Mouse (Mus musculus): ENCODE results near the gene Akap8.

Akap8 gene

GRCm38 (mm10) chr17:32349037-32349732, 28.1 kb upstream of the Akap8 start:
- DNase-seq (ENCODE audit: extremely low read depth, insufficient read length, low spot score) = peak; percentile 47

- DNase-seq (ENCODE audit: extremely low read depth, insufficient read length, low spot score) = no peak
These were observed 27.4 kb upstream of the Akap8 start for GRCm38 (mm10) chr17:32348406-32348805.

DNA sequence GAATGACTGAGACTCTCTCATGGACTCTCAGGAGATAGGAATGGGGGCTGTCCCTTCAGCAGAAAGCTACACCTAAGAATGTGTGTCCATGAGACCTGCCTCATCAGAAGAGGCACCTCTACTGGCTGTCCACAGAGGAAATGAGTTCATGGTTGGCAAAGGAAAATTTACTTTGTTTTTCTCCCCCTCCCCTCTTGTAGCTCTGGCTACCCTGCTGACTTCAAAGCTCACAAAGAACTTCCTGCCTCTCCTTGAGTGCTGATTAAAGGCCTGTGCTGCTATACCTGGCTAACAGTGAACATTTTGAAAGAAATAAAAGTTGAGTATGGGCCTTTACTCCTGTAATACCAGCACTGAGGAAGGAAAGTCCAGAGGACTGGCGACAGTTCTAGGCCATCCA, 20.1 kb upstream of the Akap8 start:
- DNase-seq (ENCODE audit: extremely low read depth, insufficient read length, low spot score) = no peak

DNA sequence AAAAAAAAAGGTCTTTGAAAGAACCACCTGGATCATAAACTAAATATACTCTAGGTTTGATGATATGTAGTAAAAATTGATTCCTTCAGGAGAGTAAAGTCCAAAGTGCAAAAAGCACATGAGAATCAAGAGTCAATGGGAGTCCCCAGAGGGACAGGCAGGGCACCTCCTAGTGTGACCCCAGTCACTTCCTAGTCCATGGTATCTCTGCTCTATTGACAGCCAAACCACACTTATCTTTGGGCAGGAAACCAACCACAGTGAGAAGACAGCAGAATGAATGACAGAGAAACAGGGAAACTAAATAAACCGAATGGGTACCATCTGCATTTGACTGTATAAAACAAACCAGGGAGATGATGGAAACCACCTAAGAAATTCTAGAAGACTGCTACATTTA, 19.1 kb upstream of the Akap8 start:
- no peak for DNase-seq (ENCODE audit: extremely low read depth, insufficient read length, low spot score)

DNA sequence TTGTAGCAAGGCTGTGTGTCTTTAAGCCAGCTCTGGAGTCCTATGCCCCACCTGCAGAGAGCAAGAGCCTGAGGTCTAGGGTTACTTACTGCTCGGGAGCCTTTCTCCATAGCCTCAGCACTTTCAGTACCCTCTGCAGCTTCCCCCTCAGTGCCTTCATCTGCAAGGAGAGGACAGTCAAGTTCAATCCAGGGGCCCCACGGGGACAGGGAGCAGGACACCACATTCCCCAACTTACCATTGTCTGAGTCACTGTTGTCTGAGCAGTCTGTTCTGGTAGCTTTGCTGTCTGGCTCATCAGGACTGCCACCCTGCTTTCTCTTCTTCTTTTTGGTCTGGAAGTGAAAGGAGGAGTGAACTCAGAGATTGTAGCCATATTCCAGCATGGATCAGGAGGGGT, 14.8 kb upstream of the Akap8 start:
- DNase-seq (ENCODE audit: extremely low read depth, insufficient read length, low spot score) = no peak

GRCm38 (mm10) chr17:32334921-32335320, 13.9 kb upstream of the Akap8 start:
- no peak for DNase-seq (ENCODE audit: extremely low read depth, insufficient read length, low spot score)

DNA sequence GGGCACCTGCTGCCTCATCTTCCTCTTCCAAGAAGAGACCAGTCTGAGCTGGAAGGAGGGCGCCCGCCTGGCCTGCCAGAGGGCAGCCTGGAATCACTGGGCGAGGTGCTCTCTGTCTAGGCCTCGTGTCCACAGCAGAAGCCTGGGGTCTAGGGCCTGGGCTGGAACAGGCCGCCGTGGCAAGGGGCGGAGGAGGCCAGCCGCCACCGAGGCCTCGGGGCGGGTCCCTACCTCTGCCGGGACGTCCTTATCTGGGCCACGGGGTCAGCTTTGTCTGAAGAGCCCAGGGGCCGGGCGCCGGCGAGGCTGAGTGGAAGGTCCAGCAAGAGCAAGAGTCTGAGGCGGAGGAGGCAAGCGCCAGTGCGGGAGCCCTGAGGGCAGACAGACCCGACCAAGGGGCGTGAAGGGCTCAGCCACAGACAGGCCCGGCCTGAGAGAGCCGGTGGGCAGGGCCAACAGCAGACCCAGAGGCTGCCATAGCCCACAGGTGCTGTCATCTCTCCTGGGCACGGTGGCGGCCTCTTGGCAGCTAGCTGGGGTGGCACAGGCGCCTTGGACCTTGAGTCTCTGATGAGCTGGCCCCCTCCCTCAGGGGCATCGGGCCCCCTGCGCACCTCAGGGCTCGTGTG, 12.8 kb upstream of the Akap8 start:
- DNase-seq (ENCODE audit: extremely low read depth, insufficient read length, low spot score) = no peak

DNA sequence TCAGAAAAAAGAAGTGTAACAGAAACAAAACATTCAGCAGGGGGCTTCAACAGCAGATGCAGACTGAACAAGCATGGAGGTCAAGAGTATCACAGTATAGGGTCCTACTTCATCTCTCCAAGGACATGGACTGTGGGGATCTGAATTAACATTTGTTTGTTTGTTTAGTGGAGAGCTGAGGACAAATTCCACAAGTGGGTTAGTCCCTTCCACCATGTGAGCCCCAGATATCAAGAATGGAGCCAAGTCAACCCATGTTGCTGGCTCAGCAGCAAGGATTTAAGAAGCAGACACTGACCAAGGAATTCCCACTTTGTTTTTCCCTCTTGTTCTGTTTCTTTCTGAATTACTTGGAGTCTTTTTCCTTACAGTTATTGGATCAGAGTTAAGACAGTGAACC, 6.5 kb upstream of the Akap8 start:
- no peak for DNase-seq (ENCODE audit: extremely low read depth, insufficient read length, low spot score)

DNA sequence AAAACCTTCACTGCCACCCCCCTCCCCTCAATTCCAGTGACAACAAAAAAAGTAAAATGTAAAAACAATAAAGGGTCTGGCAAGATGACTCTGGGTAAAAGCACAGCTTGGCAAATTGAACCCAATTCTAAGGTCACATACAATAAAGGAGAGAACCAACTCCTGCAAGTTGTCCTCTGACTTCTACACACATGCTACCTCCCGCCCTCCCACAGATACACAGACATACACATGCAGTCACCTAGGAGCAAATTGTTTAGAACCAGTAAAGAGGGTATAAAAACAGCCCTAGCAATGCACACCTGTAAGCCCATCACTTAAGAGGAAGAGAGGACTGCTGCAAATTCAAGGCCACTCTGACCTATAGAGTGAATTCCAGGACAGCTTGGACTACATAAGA, 1.8 kb upstream of the Akap8 start:
- no peak for DNase-seq (ENCODE audit: extremely low read depth, insufficient read length, low spot score)

GRCm38 (mm10) chr17:32321836-32322235, 798 bp upstream of the Akap8 start:
- DNase-seq (ENCODE audit: extremely low read depth, insufficient read length, low spot score) = no peak

DNA sequence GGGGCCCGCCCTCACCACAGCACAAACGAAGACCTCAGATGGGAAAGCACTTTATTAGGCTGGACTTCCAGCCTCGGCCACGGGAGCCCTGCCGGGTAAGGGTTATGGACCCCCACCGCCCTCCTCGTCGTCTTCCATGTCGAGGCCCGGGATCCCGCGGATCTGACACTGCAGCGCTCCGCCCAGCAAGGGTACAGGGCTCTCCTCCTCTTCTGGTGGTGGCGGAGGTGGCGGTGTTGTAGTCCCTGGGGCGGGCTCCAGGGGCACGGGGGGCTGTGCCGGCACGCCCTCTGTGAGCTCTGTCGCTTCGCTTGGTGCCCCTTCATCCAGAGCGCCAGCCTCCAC, 324 bp upstream of the Akap8 start:
- DNase-seq (ENCODE audit: extremely low read depth, insufficient read length, low spot score) = no peak

GRCm38 (mm10) chr17:32319950-32320349, 1.1 kb downstream of the Akap8 start:
- no peak for DNase-seq (ENCODE audit: extremely low read depth, insufficient read length, low spot score)

DNA sequence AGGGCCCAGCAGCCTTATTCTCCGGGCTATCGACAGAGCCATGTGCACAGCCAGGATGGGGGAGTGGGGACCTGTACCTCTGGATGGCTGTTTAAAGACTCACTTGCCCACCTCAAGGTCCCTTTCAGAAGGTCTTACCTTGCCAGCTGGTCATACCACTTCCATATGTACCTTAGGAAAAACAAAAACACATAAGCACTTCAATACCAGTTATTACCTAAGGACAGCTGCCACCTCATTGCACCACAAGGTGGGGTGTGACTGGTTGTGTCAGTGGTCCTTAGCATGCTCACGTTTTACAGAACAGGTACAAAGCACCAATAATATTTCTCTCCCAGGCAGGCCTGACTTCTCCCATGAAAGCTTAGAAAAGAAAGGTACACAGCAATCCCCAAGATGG, 3.3 kb downstream of the Akap8 start:
- DNase-seq (ENCODE audit: extremely low read depth, insufficient read length, low spot score) = no peak

DNA sequence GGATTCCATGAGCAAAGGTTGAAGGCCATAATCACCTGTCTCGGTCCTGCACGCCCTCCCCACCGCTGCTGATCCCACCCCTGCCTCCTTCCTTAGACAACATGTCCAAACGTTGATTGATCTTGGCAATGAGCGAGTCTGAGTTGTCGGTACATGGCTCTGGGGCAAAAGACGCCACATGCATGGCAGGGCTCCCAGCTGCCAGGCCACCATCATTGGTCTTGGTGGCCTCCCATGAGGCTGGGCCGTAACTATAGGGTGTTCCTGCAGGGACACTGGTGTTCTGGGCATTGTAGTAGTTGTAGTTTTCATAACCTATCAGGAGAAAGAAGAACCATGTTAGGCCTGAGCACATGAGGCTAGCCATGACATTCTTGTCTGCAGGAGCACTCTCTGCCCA, 4.0 kb downstream of the Akap8 start:
- DNase-seq (ENCODE audit: extremely low read depth, insufficient read length, low spot score) = no peak

- DNase-seq (ENCODE audit: extremely low read depth, insufficient read length, low spot score) = no peak
These were observed 5.5 kb downstream of the Akap8 start for GRCm38 (mm10) chr17:32315560-32315959.

GRCm38 (mm10) chr17:32313892-32314291, 7.1 kb downstream of the Akap8 start:
- DNase-seq (ENCODE audit: extremely low read depth, insufficient read length, low spot score) = no peak

DNA sequence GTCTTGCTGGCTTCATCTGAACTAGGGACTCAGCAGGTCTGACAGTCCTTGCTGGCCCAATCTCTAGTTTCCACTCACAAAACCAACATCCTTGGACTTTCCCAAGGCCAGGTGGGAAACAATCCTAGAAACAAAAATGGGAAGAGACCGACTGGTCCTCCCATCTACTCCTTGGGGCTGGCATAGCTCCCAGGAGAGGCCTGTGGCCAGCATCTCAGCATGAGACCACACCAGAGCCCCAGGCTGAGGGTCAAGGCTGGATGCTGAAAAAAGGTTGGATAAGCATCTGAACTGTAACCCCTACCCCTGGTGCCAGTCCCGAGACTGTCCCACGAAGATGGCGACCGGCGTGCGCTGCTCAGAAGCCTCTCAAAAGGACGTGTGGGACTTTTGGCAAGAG, 8.2 kb downstream of the Akap8 start:
- no peak for DNase-seq (ENCODE audit: extremely low read depth, insufficient read length, low spot score)

GRCm38 (mm10) chr17:32307963-32308362, 13.1 kb downstream of the Akap8 start:
- DNase-seq (ENCODE audit: extremely low read depth, insufficient read length, low spot score) = no peak

DNA sequence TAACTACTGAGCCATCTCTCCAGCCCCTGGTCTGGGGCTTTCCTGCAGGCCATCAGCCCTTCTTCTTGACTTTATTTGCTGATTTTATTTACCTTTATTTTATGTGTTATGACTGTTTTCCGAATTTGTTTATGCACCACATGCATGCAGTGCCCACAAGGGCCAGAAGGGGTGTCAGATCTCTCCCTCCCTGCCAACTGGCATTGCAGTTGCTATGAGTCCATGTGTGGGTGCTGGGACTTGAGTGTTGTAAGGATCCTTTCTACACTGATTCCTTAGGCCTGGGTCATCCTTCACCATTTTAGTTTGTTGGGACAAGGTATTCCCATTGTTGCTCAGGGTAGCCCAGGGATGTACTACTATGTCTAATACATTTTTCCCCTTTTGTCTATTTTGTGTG, 22.9 kb downstream of the Akap8 start:
- no peak for DNase-seq (ENCODE audit: extremely low read depth, insufficient read length, low spot score)

GRCm38 (mm10) chr17:32295901-32296300, 25.1 kb downstream of the Akap8 start:
- no peak for DNase-seq (ENCODE audit: extremely low read depth, insufficient read length, low spot score)

DNA sequence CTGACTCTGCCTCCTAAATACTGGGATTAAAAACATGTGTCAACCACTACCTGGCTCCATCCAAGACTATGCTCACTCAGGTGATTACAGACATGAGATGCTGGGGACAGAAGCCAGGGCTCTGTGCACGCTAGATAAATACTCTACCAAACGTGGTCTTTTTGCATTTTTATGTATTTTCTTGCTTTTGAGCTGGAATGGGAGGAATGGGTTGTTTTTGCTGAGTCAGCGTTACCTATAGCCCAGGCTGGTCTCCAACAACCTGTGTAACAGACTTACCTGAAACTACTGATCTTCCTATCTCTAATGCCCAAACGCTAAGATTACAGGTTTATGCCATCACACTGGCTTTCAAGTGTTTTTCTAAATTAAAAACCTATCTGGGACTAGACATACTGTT, 25.9 kb downstream of the Akap8 start:
- no peak for DNase-seq (ENCODE audit: extremely low read depth, insufficient read length, low spot score)

DNA sequence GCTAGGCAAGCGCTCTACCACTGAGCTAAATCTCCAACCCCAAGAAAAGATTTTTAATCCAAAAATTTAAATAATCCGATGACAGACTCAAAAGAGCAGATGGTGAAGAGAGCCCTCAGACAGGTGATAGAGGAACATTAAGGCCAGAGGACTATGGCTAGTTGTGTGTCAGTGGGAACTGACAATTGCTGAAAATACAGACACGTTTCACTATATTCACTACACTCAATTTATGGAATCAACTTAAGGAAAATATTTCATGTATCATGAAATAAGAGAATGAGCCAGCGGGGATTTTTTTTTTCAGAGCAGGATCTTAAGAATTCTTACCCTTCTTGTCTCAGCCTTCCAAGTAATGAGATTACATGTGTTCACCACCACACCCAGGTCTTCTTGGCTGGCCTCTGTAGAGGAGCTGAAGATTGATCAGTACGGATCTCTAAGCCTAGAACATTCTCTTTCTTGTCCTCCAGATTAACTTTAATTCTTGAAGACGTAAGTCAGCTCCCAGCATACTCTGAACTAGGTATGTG, 35.8 kb downstream of the Akap8 start:
- DNase-seq (ENCODE audit: extremely low read depth, insufficient read length, low spot score) = no peak
